Mouse (Mus musculus) liver, embryonic 16.5 days (tissue): ENCODE results near the gene Gse1. TPM values are rescaled to one million over a fixed set of nuclear protein-coding genes. Genes with fewer than 3 reads are reported as not detected.

Source experiments
- ATAC-seq: fragments of 200-750 bp; cut with Nextera tagmentation; 2 replicates; pipeline ENCODE4 v1.8.0; 2017; ENCODE audit warnings: low read depth, mild to moderate bottlenecking, moderate number of reproducible peaks, moderate library complexity
- H3K27ac ChIP-seq: fragments of 300-500 bp; sonication (generic); 2 replicates; pipeline ENCODE4 v1.5.1; 2014; ENCODE audit warnings: mild to moderate bottlenecking, low read length
- H3K27me3 ChIP-seq: fragments of 300-500 bp; sonication (generic); 2 replicates; pipeline ENCODE4 v1.6.1; 2014; ENCODE audit warnings: low read depth, low read length, mixed read lengths; ENCODE audit not compliant: control insufficient read depth, insufficient read depth
- H3K36me3 ChIP-seq: fragments of 300-500 bp; sonication (generic); 2 replicates; pipeline ENCODE4 v1.6.1; 2014; ENCODE audit warnings: mild to moderate bottlenecking; ENCODE audit not compliant: control insufficient read depth, insufficient read depth
- H3K4me1 ChIP-seq: fragments of 300-500 bp; sonication (generic); 2 replicates; pipeline ENCODE4 v1.6.1; 2014; ENCODE audit warnings: low read depth, low read length, mixed read lengths; ENCODE audit not compliant: control insufficient read depth
- H3K4me2 ChIP-seq: fragments of 300-500 bp; sonication (generic); 2 replicates; pipeline ENCODE4 v1.6.1; 2014; ENCODE audit warnings: low read depth, low read length, mixed read lengths
- H3K4me3 ChIP-seq: fragments of 300-500 bp; sonication (generic); 2 replicates; pipeline ENCODE4 v1.5.1; 2014; ENCODE audit warnings: low read depth, mild to moderate bottlenecking, low read length
- H3K9ac ChIP-seq: fragments of 300-500 bp; sonication (generic); 2 replicates; pipeline ENCODE4 v1.6.1; 2014; ENCODE audit warnings: low read depth, low read length
- H3K9me3 ChIP-seq: fragments of 300-500 bp; sonication (generic); replicated peaks from 2 replicates; pipeline ENCODE4 v1.6.1; 2016; ENCODE audit warnings: low read length; ENCODE audit not compliant: control insufficient read depth
- WGBS: fragments of 180-500 bp; shearing (Covaris S2); extraction: QIAGEN DNeasy Blood & Tissue Kit; methylation state at CpG from one replicate; pipeline ENCODE4 v1.1.7; 2014; ENCODE audit not compliant: insufficient replicate concordance; 5-methylcytosine and 5-hydroxymethylcytosine counted together
- polyA plus RNA-seq: library from polyadenylated mRNA; unstranded; fragments of >200 nt; fragmentation: Nextera tagmentation; extraction: Ambion mirVana; gene quantifications from 2 replicates; pipeline ENCODE4 v1.2.1, GENCODE M21; 2015

The Gse1 gene
- polyA plus RNA-seq, 1 experiment from 2014 or later: 9.5 TPM

- H3K9ac ChIP-seq: no peak overlapping the region
- H3K4me1 ChIP-seq: peaks cover 36% of the 10 kb centered on the region
- H3K4me2 ChIP-seq: no peak overlapping the region
- H3K4me3 ChIP-seq: no peak overlapping the region
- H3K27me3 ChIP-seq: no peaks in the 10 kb centered on the region; the same call in 1 of the 2 replicates
- H3K36me3 ChIP-seq: no peaks in the 10 kb centered on the region
- 12% methylated on average over 3 of the region's 3 CpGs for WGBS
- peak; percentile 41 for ATAC-seq
- H3K27ac ChIP-seq: no peak overlapping the region
- no peaks in the 10 kb centered on the region for H3K9me3 ChIP-seq
Measured at GRCm38 (mm10) chr8:120285033-120285432, 56.8 kb downstream of the Gse1 start.

DNA sequence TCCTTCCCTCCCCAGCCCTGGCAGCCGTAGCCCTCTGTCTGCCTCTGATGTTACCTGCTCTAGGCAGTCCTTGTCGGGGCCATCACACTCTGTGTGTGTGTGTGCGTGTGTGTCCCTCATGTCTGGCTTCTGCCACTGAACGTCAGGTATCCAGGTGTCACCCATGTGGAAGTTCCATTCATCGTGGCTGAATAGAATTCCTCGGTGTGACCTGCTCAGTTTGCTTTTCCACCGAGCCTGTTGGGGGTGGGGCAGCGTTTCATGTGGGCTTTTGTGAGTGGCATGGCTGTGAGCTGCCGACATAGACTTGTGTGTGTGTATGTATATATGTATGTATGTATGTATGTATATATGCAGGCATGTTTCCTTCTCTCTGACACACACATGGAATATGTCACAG is 57.6 kb downstream of the Gse1 start:
- Histone ChIP-seq H3K9ac (no peak overlapping the region), H3K4me3 (no peak overlapping the region), H3K36me3 (no peaks in the 10 kb centered on the region), H3K4me2 (no peak overlapping the region), H3K4me1 (peaks cover 44% of the 10 kb centered on the region), H3K9me3 (no peaks in the 10 kb centered on the region), H3K27me3 (no peaks in the 10 kb centered on the region), H3K27ac (no peak overlapping the region)
- no peak for ATAC-seq
- whole genome bisulfite sequencing: 71% methylated on average over 9 of the region's 9 CpGs

DNA sequence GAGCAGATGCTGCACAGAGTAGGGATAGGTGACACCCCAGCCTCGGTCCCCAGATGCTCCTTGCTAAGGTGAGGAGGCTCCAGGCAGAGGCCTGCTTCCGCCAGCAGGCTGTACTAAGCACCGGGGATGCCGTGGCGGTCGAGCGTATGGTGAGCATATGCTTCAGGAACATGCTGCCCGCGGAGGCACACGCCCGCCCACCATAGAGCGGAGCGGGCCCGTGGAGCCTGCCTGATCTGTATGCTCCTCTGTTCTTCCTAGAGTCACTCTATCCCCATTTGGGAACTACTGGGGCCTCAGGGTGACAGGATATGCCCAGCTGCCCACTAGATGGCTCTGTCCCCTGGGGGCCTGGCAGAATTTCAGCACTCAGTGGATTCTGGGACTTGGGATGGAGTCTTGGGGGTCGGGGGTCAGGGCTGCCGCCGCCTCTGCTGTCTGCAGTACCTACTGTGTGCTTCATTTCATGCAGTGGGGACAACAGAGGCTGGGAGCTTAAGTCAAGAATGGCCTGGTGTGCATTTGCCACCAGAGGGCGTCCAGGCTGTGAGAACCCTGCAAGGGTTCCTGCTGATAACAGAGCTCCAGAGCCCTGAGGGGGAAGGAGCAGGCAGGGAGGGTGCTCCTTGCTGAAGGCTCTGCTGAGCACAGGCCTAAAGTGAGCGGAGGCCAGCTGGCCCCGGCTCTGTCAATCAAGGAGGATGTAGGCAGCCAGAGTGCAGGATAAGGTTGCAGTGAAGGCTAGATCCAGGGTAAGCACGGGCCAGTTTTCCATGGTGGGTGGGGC is 60.1 kb downstream of the Gse1 start:
- WGBS: 48% methylated on average over 21 of the region's 21 CpGs
- ATAC-seq: peak; percentile 52
- H3K9ac ChIP-seq: 0 out of 2 replicates have a peak overlapping the region, but pooled peaks have one; percentile 12

DNA sequence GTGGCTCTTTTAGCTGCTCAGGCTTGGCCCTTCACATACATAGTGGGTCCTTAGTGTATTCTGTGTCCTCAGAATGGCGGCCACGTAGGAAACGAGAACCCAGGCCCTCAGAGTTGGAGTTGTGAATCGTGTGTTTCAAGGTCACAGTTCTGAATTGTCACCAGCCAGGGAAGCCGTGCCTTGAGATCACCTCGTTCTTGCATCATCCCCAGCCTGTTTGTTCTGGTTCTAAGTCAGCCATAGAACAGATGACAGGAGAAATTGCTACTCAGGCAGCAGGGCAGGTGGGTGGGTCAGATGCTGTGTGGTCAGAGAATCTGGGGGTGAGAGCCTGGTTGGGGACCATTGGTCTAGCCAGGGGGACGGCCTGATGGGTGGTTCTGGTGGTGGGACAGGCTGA is 60.9 kb downstream of the Gse1 start:
- Histone ChIP-seq H3K9ac (no peak overlapping the region), H3K4me3 (no peak overlapping the region), H3K27ac (peak overlapping the region; percentile 58; the same call in 1 of the 2 replicates), H3K36me3 (no peaks in the 10 kb centered on the region), H3K4me1 (peaks cover 68% of the 10 kb centered on the region), H3K9me3 (no peaks in the 10 kb centered on the region), H3K4me2 (no peak overlapping the region), H3K27me3 (no peaks in the 10 kb centered on the region)
- 77% methylated on average over 7 of the region's 7 CpGs for WGBS
- ATAC-seq: no peak

More for the DNA sequence above, 60.1 kb downstream of the Gse1 start:
- Histone ChIP-seq H3K9me3 (no peaks in the 10 kb centered on the region), H3K4me3 (no peak overlapping the region), H3K27me3 (no peaks in the 10 kb centered on the region), H3K27ac (peak overlapping the region; percentile 58), H3K36me3 (no peaks in the 10 kb centered on the region), H3K4me2 (no peak overlapping the region), H3K4me1 (peaks cover 59% of the 10 kb centered on the region)

DNA sequence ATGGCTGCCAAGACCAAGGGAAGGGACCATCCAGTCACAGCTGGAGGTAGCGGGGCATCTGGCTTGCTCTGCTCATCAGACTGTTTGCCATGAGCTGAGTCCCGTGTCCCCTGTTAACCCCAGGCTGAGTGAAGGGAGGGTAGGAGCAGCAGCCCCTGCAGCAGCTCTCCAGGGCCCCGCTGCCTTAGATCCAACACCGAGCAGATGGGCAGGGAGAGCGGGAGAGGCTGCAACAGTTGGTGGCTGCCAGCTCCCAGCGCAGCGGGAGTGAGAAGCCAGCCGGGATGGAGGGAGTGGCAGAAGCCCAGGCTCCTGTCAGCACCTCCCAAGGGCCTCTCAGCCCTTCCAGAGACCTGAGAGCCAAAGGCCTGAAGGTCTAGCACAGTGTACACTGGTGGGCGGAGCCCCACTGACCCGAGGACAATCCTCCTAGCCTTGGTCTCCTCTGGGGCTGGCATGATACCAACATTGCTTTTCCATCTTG is 61.5 kb downstream of the Gse1 start:
- H3K9ac ChIP-seq: no peak overlapping the region
- peaks cover 70% of the 10 kb centered on the region for H3K4me1 ChIP-seq
- no peaks in the 10 kb centered on the region for H3K36me3 ChIP-seq
- H3K4me2 ChIP-seq: no peak overlapping the region
- no peak for ATAC-seq
- H3K27ac ChIP-seq: 0 out of 2 replicates have a peak overlapping the region, but pooled peaks have one; percentile 3
- WGBS: 67% methylated on average over 10 of the region's 10 CpGs
- no peaks in the 10 kb centered on the region for H3K27me3 ChIP-seq
- no peak overlapping the region for H3K4me3 ChIP-seq
- no peaks in the 10 kb centered on the region for H3K9me3 ChIP-seq

DNA sequence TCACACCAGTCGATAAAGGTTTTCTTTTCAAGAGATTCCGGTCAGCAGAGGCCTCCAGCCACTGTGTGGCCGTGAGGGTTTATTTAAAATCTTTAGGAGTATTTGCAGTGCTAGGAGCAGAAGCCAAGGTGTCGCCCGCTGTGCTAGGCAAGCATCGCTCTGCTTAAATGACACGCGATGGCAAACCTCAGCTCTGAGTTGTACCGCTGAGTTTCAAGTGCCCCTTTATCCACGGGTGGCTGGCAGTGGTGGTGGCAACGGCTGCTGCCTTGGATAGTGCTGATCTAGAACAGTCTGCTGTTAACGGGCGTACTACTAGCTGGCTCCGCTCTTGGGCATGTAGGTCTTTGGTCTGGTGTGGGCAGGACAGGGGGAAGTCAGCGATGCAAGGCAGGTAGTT is 62.4 kb downstream of the Gse1 start:
- Histone ChIP-seq H3K27me3 (no peaks in the 10 kb centered on the region), H3K9ac (no peak overlapping the region), H3K4me3 (no peak overlapping the region), H3K4me2 (peak overlapping the region; percentile 21; the same call in 1 of the 2 replicates), H3K4me1 (peaks cover 70% of the 10 kb centered on the region), H3K9me3 (no peaks in the 10 kb centered on the region), H3K36me3 (no peaks in the 10 kb centered on the region), H3K27ac (no peak overlapping the region)
- no peak for ATAC-seq
- WGBS: 66% methylated on average over 15 of the region's 15 CpGs

GRCm38 (mm10) chr8:120291650-120292049 is 63.4 kb downstream of the Gse1 start:
- no peak for ATAC-seq
- H3K27ac ChIP-seq: peak overlapping the region; percentile 41
- H3K9ac ChIP-seq: peak overlapping the region; percentile 74
- H3K4me3 ChIP-seq: peak overlapping the region; percentile 69
- no peaks in the 10 kb centered on the region for H3K9me3 ChIP-seq
- no peaks in the 10 kb centered on the region for H3K27me3 ChIP-seq
- peaks cover 77% of the 10 kb centered on the region for H3K4me1 ChIP-seq
- no peaks in the 10 kb centered on the region for H3K36me3 ChIP-seq
- peak overlapping the region; percentile 67 for H3K4me2 ChIP-seq
- 84% methylated on average over 9 of the region's 9 CpGs for WGBS

- peak overlapping the region; percentile 93 for H3K27ac ChIP-seq
Measured at GRCm38 (mm10) chr8:120292316-120293107, 64.3 kb downstream of the Gse1 start.

More at GRCm38 (mm10) chr8:120292316-120293107, 64.3 kb downstream of the Gse1 start:
- Histone ChIP-seq H3K9ac (peak overlapping the region; percentile 74), H3K4me3 (peak overlapping the region; percentile 69), H3K27me3 (no peaks in the 10 kb centered on the region), H3K36me3 (no peaks in the 10 kb centered on the region), H3K9me3 (no peaks in the 10 kb centered on the region), H3K4me1 (peaks cover 77% of the 10 kb centered on the region), H3K4me2 (peak overlapping the region; percentile 67)
- WGBS: 52% methylated on average over 8 of the region's 8 CpGs
- ATAC-seq: no peak
